Mouse (Mus musculus) CD4-positive naive resting alpha-beta T cell, adult 76 days (primary cell): ENCODE results near the gene H2-M10.5. TPM values are rescaled to one million over a fixed set of nuclear protein-coding genes. Genes with fewer than 3 reads are reported as not detected.

Source experiments
- total RNA-seq: library from RNA; stranded (reverse); gene quantifications from one replicate; pipeline ENCODE4 v1.2.4, GENCODE M21; 2023

The H2-M10.5 gene
- not detected for total RNA-seq

GRCm38 (mm10) chr17:36772610-36773009 lies at the start of gene H2-M10.5:
Gene H2-M10.5 (plus strand): TSS chr17:36772910.

DNA sequence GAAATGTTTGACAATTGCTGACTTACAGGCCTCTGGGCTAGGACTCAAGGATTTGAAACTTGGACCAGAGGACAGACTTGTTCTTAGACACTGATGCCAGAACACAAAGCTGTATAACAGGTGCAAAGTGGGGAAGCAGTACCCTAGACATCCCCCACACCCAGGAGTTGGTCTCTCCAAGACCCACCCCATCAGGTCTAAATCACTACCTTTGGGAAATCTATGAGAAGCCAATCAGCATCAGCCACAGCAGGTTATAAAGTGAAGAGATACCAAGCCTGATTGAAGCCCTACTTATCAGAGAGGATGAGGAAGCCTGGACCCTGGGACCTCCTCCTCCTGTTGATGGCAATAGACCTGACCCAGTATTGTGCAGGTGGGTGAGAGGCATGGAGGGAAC lies 39.2 kb downstream of the H2-M10.5 start, which contains the start of gene H2-M10.6:
H2-M10.6 (plus strand) TSS at position 301 of the 400 bp plus-strand sequence.

Other genes with a start within 250 kb of the H2-M10.5 start
- gene H2-M11, start 225.8 kb upstream of the H2-M10.5 start, total RNA-seq, result not detected
- not detected for gene H2-M9, start 130.2 kb upstream of the H2-M10.5 start, total RNA-seq
- gene H2-M1, start 100.7 kb upstream of the H2-M10.5 start, total RNA-seq, result not detected
- gene H2-M10.6, start 39.3 kb downstream of the H2-M10.5 start, total RNA-seq, result not detected
- gene Trim26, start 64.2 kb downstream of the H2-M10.5 start, total RNA-seq, result 125 TPM
- gene Trim15, start 94.3 kb downstream of the H2-M10.5 start, total RNA-seq, result not detected
- 2.6 TPM for gene Trim10, start 96.7 kb downstream of the H2-M10.5 start, total RNA-seq
- not detected for gene Trim40, start 117.2 kb downstream of the H2-M10.5 start, total RNA-seq
- gene Trim31, start 125.2 kb downstream of the H2-M10.5 start, total RNA-seq, result not detected
- 1.4 TPM for gene Rnf39, start 170.0 kb downstream of the H2-M10.5 start, total RNA-seq
- 70.8 TPM for gene Ppp1r11, start 178.8 kb downstream of the H2-M10.5 start, total RNA-seq
- gene Znrd1, start 185.6 kb downstream of the H2-M10.5 start, total RNA-seq, result 64.3 TPM
- 1.7 TPM for gene Znrd1as, start 185.7 kb downstream of the H2-M10.5 start, total RNA-seq
- not detected for gene 2410137M14Rik, start 208.3 kb downstream of the H2-M10.5 start, total RNA-seq
- not detected for gene H2-M5, start 216.6 kb downstream of the H2-M10.5 start, total RNA-seq
- not detected for gene Zfp57, start 228.3 kb downstream of the H2-M10.5 start, total RNA-seq